Mouse (Mus musculus): ENCODE measurements around the gene Hs6st1. TPM values are rescaled to one million over a fixed set of nuclear protein-coding genes. Genes with fewer than 3 reads are reported as not detected.
A peak's percentile ranks its signal among the peaks of the same experiment; 100 is the strongest.
"Not testable (repeated sequence)": the region's sequence is repeated elsewhere in the genome, so short reads cannot be mapped to it uniquely, and the experiment has no call there.

Gene Hs6st1
- 100 to 1,000 TPM in 2 of 4 experiments, 10 to 100 TPM in 2; 70.2 to 122 (median 96.6) TPM for total RNA-seq (2022)

DNA sequence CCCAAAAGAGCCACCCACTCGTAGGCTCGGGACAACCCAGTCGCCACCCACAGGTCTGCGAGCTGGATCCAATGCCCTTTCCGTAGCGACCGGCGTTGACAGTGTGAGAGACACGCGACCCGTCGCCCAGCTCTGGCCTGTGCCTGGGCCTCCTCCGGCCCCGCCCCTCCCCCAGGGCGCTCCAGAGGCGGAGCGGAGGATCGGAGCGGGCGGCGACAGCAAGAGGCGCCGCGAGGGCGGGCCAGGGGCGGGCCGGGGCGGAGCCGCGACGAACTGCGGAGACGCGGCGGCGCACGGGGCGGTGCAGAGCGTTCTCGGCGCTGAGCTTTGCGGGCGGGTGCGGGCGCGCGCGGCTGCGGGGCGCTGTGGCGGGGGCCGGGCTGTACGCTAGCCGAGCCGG, at the start of gene Hs6st1:
TSS of gene Hs6st1 (plus strand) at position 325 of the 400 bp plus-strand sequence.
- peak; percentile 91 for DNase-seq

DNA sequence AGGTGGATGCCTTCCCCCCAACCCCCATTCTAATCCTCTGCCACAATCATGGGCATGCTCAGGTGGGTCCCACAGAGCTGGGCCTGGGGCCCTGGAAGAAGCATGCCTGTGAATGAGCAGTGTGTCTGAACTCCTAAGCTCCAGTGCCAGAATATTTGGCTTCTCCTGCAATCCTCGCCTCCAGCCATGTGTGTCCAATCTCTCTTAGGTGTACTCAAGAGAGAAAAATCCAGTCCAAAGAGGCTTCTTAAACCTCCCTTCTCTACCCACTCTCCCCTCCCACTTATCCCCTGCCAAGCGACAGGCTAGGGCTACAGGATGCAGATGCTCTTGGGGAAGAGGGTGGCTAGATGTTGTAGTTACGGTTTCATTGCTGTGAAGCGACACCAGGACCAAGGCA, 49.6 kb upstream of the Hs6st1 start:
- DNase-seq: no peak

DNA sequence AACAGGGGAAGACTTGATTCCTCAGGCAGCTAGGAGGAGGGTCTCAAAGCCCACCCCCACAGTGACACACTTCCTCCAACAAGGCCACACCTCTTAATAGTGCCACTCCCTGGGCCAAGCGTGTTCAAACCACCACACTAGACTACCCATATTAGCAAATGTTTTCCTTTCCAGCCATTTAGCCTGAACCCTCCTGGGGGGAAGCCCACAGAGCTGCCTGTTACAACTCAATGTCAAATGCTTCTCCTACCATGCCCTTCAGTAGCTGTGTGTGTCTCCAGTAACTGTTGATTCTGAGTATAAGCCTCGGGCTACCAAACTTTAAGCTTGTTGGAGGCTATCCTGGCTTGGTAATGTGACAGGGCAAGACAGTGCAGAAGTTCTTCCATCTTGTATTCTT, 49.0 kb upstream of the Hs6st1 start:
- no peak for DNase-seq

DNA sequence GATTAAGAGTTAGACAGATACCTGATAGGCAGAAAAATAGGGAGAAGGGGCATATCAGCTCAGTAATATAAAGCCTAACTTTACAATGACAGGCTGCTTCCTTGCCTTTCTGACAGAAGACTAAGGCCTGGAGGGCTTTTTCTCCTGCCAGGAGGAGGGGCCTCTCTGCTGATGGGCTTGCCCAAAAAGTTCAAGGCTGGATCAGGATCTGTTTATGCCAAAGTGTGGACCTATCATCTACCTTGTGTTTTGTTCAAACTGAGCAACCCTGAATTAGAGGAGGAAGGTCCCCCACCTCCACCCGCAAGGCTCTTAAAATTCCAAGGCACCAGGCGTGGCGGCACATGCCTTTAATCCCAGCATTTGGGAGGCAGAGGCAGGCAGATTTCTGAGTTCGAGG, 47.9 kb upstream of the Hs6st1 start:
- DNase-seq: no peak

DNA sequence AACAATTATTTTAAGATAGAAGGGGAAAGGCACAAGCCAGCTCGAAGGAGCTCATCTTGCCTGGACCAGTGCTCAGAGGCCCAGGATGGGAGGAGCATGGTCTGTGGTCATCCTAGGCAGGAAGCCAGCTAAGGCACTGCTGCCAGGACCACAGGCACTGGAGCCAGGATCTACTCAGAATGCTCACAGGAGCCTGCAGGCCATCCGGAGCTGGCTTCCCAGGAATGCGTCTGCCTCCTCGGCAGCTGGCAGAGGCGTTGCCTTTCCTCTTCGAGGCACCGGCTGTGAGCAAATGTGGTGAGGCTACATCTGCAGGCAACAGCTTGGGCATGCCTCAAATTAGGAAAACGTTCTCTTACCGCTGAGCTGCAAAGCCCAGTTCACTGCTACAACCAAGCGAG, 37.8 kb upstream of the Hs6st1 start:
- DNase-seq: peak; percentile 80

DNA sequence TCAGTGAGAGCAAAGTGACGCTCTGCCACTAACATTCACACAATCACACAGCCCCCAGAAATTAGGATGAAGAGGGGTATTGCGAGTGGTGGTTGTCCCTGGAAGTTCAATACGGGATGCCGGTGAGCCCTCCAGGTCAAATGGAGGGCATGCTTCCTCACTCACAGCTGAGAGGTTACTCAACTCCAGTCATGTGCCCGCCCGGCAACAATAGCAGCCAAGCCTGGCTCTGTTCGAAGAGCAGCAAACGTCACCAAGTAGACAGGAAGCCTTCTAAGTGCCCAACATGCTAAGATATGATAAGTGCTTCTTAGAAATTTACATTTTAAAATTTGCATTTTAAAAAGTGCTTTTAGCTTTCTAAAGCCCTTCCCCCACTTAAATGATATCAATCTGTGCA, 29.4 kb upstream of the Hs6st1 start:
- DNase-seq: no peak

DNA sequence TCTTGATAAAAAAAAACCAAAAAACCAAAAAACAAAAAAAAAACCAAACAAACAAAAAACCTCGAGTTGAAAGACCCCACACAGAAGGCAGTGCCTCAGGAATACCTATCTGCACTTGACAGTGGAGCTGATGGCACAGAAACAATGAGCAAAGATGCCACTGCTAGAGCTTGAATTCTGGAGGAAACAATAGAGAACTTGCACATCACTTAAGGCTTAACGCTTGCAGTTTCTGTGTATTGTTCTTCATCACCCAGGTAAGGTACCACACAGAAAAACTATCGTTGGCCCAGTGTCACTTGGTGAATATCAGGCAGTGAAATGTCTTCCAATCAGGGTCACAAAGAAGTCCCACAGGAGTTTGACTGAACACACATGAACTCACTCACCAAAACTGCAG, 26.1 kb upstream of the Hs6st1 start:
- no peak for DNase-seq

DNA sequence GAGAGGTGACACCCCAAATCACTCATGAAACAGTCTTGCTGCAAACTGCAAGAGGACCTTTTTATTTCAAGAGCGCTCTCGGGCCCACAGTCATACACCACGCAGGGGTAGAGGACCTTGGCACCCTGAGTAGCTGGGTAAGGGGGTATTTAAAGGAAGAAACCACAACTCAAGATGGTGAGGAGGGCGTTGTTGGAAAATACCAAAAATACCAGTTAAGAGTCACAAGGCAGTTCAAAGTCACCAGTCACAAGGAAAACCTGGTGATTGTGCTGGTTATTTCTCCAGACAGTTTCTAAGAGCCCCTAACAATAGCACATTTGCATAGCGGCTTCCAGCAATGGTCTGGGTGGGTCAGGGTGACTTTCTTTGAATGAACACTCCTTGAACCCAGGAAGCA, 24.4 kb upstream of the Hs6st1 start:
- not testable (repeated sequence) for DNase-seq

DNA sequence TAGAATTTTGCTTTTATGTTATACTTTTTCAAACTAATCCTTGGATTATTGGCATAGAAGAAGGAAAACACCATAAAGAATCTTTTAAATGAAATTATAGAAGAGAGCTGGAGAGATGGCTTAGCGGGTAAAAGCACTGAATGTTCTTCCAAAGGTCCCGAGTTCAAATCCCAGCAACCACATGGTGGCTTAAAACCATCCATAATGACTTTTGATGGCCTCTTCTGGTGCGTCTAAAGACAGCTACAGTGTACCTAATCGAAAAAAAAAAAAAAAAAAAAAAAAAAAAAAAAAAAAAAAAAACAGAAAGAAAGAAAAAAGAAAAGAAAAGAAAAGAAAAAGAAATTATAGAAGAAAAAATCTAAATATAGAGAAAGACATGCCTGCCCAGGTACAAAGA, 23.9 kb upstream of the Hs6st1 start:
- DNase-seq: no peak

DNA sequence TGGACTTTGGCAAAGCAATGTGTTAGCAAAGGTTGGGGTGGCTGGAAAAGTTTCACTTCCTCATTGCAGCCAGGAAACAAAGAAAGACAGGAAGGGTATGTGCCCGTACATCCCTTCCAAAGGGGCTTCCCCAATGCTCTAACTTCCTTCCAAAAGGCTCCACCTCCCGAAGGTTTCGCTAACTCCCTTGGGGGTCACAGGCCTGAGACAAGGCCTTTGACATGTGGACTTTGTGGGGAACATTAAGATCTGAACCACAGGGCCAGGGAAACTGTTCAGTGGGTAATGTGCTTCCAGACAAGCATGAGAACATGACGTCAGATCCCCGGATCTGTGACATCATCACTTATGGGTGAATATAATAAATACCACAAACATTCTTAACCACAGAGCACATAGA, 15.5 kb upstream of the Hs6st1 start:
- no peak for DNase-seq

DNA sequence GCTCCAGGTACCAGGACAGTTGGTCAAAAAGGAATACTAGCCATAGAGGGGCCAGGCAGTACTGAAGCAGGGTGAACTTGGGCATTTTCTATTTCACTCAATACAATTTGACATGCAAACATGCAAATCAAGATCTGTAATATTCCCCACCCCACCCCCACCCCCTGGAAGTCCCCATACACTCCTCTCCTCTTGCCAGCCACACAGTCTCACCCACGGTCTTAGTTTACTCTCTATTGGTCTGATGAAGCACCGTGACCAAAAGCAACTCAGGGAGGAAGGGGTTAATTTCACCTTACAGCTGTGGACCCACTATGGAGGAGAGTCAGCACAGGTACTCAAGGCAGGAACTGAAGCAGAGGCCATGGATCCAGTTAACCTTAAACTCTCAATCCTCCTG, 14.6 kb upstream of the Hs6st1 start:
- DNase-seq: no peak

DNA sequence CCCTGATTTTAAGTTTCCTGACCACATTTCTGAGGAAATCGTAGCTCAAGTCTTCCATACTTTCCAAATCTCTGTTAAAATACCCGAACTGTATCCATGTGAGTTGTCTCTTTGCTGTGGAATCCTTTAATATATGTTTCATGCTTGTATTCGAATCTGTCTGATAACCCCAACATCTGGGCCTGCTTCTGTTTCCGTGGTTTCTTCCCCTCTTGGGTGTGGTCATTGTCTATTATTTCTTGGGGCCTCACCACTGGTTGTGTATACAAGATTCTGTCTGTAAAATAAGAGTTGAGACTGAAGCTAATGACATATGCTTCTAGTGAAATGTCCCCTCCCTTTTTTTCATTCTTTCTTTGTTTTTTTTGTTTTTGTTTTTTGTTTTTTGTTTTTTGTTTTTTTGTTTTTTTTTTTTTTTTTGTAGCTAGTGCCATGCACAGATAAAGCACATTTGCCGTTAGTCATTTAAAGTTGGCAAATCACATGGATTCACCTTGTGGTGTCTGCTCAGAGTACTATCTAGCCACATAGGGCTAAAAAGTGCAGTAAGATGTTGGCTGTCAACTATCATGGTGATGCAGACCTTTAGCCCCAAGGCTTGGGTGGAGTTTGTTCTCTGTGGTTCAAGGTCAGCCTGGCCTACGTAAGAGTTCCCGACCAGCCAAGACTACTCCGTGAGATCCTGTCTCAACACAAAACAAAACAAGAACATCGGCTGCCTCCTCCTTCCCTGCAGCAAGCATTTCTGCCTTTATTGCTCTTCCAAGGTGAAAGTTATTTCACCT, 13.8 kb upstream of the Hs6st1 start:
- DNase-seq: no peak

DNA sequence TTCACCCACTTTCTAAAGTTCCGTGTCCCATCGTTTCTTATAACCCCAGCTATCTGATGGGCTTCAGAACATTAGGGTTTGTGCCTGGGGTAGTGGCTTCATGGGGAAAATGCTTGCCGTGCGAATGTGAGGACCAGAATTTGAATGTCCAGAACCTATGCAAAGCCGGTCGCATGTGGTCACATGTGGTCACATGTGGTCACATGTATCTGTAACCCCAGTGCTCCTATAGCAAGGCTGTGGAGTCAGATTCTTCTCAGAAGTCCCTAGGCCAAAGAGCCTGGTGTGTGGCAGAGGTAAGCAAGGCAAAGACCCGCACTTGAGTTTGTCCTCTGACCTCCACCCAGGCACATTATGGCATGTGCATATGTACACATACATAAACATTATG, 13.2 kb upstream of the Hs6st1 start:
- no peak for DNase-seq

DNA sequence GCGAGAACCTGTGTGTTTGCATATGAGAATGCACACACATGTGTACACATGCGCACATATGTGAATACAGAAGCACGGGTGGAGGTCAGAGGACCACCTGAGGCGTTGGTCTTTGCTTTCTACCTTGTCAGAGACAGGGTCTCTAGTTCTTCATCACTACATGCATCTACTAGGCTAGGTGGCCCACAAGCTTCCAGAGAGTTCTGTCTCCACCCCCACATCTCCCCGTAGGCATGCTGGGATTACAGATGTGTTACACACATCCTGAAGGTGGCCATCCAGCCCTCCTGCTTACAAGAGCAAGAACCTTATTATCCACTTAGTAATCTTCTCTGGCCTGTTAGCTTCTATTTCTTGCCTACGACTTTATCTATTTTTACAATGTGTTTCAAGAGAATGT, 8.8 kb upstream of the Hs6st1 start:
- no peak for DNase-seq

DNA sequence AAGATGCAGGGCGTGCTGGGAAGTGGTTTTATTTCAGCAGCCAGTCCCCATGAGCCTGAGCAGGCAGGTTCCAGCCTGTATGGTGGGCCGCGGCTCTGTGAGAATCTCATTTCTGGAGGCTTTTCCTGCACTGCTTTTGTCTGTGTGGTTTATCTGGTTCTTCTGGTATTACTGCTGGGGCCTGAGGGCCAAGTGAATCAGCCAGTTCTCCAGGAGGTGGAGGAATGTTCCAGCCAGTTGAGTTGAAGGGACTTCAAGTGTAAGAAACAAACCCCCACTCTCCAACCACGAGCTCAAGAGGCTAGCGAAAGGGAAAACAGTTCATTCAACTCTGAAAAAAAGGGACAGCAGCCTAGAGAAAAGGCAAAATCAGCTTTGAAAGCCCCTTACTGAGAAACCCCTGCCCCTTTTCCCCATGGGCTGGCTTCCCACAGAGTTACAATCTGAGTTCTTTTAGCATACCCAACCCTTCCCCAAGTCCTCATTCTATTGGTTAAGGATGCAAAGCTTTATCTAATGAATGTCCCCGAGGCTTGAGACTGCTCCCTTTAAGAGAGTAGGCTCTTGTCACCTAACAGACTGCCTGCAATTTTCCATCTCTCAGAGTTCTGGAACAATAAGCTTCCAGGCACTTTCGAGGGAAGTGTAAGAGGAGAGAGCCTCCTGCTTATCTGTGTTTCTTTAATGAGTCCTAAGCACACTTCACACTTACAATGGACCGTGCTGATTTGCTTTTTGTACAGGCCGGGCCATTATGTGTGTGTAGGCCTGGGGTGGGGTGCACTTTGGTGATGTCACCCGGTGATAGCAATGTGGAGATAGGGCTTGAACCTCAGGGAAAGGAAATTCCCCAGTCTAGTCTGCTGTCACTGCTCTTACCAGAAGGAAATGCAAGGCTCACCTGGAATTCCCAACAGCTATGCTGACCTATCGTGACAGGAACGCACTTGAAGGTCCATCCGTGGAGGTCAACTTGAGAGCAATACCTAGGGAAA, 7.9 kb upstream of the Hs6st1 start:
- no peak for DNase-seq

DNA sequence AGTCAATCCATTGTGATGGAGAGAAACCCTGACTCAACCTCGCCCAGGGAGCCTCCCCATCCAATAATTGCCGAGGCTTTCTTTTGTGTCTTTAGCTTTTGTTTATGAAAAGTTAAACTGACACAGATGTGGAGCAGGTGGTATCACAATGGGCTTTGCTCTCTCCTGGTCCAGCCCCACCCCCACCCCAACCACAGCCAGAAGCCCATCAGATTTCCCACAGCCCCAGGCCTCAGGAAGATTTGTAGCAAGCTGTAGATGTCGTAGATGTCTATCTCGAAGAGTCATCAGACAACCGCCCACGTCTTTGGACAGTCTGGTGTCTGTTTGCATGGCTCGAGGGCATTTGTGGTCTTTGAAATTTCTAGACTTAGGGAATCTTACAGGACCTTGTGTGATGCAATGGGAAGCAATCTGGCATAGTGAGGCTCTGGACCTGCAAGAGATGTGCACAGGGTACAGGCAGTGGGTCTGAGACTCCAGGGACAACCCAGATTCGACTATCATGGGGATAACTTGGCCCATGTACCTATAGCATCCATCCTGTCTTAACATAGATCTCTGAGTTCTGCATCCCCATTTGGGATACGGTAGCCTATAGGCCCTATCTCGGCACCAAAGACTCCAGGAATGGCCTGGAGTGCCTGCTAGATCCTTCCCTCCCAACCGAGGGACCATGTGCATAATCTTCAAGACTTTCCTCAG, 6.8 kb upstream of the Hs6st1 start:
- DNase-seq: no peak

DNA sequence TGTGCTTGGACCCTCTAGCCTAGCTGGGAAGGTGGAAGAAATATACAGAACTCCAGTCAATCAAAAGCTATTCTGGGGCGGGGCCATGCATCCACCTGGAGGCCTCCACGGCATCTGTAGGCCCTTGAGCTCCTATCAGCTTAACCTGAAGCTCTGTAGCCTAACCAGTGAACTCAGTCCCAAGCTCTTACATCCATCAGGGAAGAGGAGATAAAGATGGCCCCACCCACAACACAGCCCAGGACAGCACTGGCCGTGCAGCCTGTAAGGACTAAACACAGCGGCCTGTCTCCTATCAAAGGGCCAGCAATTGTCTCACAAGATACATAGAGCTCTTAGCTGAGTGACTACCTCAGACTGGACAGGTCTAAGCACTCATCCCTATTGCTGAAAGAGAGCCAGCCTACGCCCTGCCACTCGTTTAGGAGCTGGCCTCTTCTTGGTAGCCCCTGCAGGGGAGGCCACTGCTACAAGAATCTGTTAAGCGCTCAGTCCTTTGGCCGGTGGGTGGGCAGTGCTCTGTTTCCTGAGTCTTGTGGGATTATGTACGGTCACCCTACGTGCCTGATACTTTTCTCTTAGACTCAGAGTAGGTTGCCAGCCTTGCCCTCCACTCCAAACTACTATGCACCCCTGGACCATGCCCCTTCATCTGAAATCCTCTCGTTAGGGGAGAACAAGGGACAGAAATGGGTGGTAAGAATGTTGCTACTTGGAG, 6.0 kb upstream of the Hs6st1 start:
- no peak for DNase-seq

DNA sequence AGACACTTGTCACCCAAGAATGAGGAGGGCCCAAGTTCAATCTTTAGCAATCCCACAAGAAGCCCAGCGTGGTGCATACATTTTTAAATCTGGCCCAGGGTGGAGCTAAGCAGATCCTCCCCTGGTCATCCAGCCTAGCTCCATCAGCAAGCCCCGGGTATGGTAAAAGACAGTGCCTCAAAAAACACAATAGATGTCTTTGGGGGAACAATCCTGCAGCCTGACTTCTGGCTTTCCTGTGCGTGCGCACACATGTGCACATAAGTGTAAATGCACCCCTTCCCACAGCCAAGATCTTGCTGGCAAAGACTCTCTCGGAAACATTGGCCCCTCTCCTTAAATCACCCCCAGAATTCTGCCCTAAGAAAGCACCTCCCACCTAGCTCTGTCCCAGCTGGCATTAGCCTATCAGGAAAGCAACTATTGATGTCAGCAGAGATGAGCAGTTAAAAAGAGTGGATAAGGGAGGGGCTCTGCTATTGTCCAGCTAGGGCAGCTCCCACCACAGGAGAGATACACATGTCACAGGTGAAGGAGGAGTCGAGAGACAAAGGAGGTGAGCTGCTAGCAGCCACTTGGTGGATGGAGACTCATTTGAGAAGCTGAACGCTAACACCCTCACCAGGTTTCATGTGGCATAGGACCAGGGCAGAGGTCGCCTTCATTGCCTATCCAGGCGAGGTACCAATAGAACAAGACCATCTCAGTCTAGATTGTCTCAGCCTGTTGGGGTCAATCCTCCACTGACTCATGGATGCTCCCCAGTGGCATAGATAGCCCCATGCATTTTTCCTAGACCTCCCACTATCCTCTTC, 5.2 kb upstream of the Hs6st1 start:
- no peak for DNase-seq

DNA sequence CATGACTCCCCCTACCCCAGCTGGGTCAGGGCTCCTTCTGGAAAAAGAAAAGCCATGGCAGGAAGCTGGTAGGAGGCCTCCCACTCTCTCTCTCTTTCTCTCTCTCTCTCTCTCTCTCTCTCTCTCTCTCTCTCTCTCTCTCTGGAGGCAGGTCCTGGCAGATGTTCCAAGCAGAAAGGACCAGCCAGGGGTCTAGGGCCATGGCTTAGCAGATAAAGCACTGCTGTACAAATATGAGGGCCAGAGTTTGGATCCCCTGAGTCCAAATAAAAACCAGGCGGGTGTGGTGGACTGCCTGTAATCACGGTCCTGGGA, 4.6 kb upstream of the Hs6st1 start:
- DNase-seq: no peak

DNA sequence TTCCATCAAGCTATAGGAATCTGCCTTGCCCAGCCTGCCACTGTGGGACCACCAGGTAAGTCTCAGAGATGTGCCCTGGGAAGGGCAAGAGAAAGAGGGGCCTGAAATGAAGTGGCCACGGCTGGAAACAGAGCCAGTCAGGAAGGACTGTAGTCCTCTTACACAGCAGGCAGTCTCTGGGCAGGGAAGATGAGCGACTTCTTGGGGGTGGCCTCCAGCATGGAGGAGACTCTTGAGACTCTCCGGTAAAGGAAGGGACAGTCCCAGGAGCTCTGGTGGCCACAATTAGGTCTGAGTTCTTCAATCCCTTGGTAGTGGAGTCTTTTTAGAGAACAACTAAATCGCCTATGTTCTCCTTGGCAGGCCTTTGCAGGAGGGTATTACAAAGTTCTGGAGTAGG, 4.0 kb upstream of the Hs6st1 start:
- no peak for DNase-seq
